Mouse (Mus musculus): ENCODE data around the gene Glis1. TPM values are rescaled to one million over a fixed set of nuclear protein-coding genes. Genes with fewer than 3 reads are reported as not detected.

Glis1 gene
- polyA plus RNA-seq, 1 experiment from 2014 or later: 0.18 TPM

GRCm38 (mm10) chr4:107492991-107493390, 58.6 kb downstream of the Glis1 start:
- Histone ChIP-seq H3K36me3 (ENCODE audit: control insufficient read depth, insufficient read depth) (no peaks in the 10 kb centered on the region), H3K27me3 (replicated peaks; ENCODE audit: control insufficient read depth, insufficient read depth, low read length) (no peaks in the 10 kb centered on the region), H3K9me3 (ENCODE audit: control insufficient read depth) (no peaks in the 10 kb centered on the region), H3K9ac (ENCODE audit: low read depth, low read length) (no peak overlapping the region), H3K4me1 (replicated peaks; ENCODE audit: control insufficient read depth, insufficient read depth, low read length) (no peaks in the 10 kb centered on the region), H3K4me3 (ENCODE audit: low read depth, low read length) (no peak overlapping the region), H3K27ac (ENCODE audit: low read depth, low read length) (no peak overlapping the region), H3K4me2 (replicated peaks; ENCODE audit: low read depth) (no peak overlapping the region)
- no peak for ATAC-seq
- WGBS: 62% methylated on average over 5 of the region's 5 CpGs
- TF ChIP-seq CTCF (IDR thresholded peaks at IDR 0.05; ENCODE audit: low read depth): no peak

DNA sequence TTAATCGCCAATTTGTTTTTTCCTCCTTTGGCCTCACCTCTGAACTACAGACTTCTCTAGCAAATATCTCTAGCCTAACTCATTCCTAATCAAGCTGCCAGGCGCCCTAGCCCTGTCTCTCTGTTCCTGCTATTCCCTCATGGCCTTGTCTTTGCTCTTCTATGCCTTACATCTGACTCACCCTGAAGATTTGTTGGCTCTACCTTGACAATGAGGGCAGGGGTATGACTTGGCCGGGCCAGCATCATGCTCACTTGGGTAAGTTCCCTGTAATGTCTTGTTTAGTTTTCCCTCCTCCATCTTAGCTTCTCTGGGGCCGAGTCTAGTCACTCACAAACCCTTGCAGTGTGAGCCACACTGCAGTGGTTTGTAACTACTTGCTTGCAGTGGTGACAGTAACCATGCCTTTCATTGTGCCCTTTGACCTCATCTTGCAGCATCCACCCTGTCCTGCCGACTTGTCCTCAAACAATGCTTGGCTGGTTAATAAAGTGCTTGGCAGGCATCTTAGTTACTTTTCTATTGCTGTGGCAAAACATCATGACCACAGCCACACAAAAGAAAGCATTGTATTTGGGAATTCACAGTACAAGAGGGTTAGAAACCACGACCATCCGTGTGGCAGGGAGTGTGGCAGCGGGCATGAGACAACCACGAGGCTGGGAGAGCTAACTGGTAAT, 61.5 kb downstream of the Glis1 start:
- ATAC-seq: no peak
- H3K36me3 ChIP-seq (ENCODE audit: control insufficient read depth, insufficient read depth): no peaks in the 10 kb centered on the region

GRCm38 (mm10) chr4:107497430-107497935, 63.1 kb downstream of the Glis1 start:
- TF ChIP-seq CTCF (IDR thresholded peaks at IDR 0.05; ENCODE audit: low read depth): no peak
- WGBS: 82% methylated on average over 18 of the region's 18 CpGs
- H3K9me3 ChIP-seq (ENCODE audit: control insufficient read depth): no peaks in the 10 kb centered on the region
- no peaks in the 10 kb centered on the region for H3K36me3 ChIP-seq (ENCODE audit: control insufficient read depth, insufficient read depth)
- H3K27me3 ChIP-seq (replicated peaks; ENCODE audit: control insufficient read depth, insufficient read depth, low read length): no peaks in the 10 kb centered on the region
- no peaks in the 10 kb centered on the region for H3K4me1 ChIP-seq (replicated peaks; ENCODE audit: control insufficient read depth, insufficient read depth, low read length)
- H3K4me3 ChIP-seq (ENCODE audit: low read depth, low read length): no peak overlapping the region
- no peak overlapping the region for H3K4me2 ChIP-seq (replicated peaks; ENCODE audit: low read depth)
- H3K27ac ChIP-seq (ENCODE audit: low read depth, low read length): no peak overlapping the region
- H3K9ac ChIP-seq (ENCODE audit: low read depth, low read length): no peak overlapping the region
- no peak for ATAC-seq

More for the DNA sequence above, 61.5 kb downstream of the Glis1 start:
- Histone ChIP-seq H3K4me2 (replicated peaks; ENCODE audit: low read depth) (no peak overlapping the region), H3K27ac (ENCODE audit: low read depth, low read length) (no peak overlapping the region), H3K4me3 (ENCODE audit: low read depth, low read length) (no peak overlapping the region), H3K27me3 (replicated peaks; ENCODE audit: control insufficient read depth, insufficient read depth, low read length) (no peaks in the 10 kb centered on the region), H3K4me1 (replicated peaks; ENCODE audit: control insufficient read depth, insufficient read depth, low read length) (no peaks in the 10 kb centered on the region), H3K9ac (ENCODE audit: low read depth, low read length) (no peak overlapping the region), H3K9me3 (ENCODE audit: control insufficient read depth) (no peaks in the 10 kb centered on the region)
- TF ChIP-seq CTCF (IDR thresholded peaks at IDR 0.05; ENCODE audit: low read depth): no peak
- WGBS: 78% methylated on average over 9 of the region's 9 CpGs

- Histone ChIP-seq H3K9me3 (ENCODE audit: control insufficient read depth) (no peaks in the 10 kb centered on the region), H3K4me2 (replicated peaks; ENCODE audit: low read depth) (no peak overlapping the region), H3K9ac (ENCODE audit: low read depth, low read length) (no peak overlapping the region), H3K27me3 (replicated peaks; ENCODE audit: control insufficient read depth, insufficient read depth, low read length) (no peaks in the 10 kb centered on the region), H3K4me3 (ENCODE audit: low read depth, low read length) (no peak overlapping the region), H3K27ac (ENCODE audit: low read depth, low read length) (no peak overlapping the region), H3K36me3 (ENCODE audit: control insufficient read depth, insufficient read depth) (no peaks in the 10 kb centered on the region), H3K4me1 (replicated peaks; ENCODE audit: control insufficient read depth, insufficient read depth, low read length) (no peaks in the 10 kb centered on the region)
- TF ChIP-seq CTCF (IDR thresholded peaks at IDR 0.05; ENCODE audit: low read depth): no peak
- ATAC-seq: no peak
- WGBS: 63% methylated on average over 10 of the region's 10 CpGs
Measured at GRCm38 (mm10) chr4:107502601-107503051, 68.2 kb downstream of the Glis1 start.

DNA sequence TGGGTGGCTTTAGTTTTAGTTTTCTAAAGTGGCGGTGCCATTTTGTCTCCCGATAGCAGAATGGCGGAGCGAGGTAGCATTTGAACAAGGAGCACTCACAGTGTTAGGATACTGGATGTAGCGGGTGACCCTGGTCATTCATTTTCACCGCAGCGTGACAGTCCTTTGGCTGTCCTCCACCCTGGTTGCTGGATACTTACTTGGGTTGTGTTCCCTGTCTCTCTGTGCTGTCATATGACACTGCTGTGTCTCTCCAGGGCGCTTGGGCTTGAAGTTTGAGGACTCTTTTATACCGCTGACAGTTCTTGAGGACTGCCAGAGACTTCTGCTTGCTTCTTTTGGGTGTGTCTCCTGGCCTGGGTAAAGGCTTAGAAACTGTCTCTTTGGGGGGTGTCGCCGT, 80.6 kb downstream of the Glis1 start:
- ATAC-seq: no peak
- Histone ChIP-seq H3K4me2 (replicated peaks; ENCODE audit: low read depth) (no peak overlapping the region), H3K27me3 (replicated peaks; ENCODE audit: control insufficient read depth, insufficient read depth, low read length) (no peaks in the 10 kb centered on the region), H3K9ac (ENCODE audit: low read depth, low read length) (no peak overlapping the region), H3K4me1 (replicated peaks; ENCODE audit: control insufficient read depth, insufficient read depth, low read length) (no peaks in the 10 kb centered on the region), H3K27ac (ENCODE audit: low read depth, low read length) (no peak overlapping the region), H3K36me3 (ENCODE audit: control insufficient read depth, insufficient read depth) (no peaks in the 10 kb centered on the region), H3K4me3 (ENCODE audit: low read depth, low read length) (no peak overlapping the region), H3K9me3 (ENCODE audit: control insufficient read depth) (no peaks in the 10 kb centered on the region)
- WGBS: 92% methylated on average over 11 of the region's 11 CpGs
- TF ChIP-seq CTCF (IDR thresholded peaks at IDR 0.05; ENCODE audit: low read depth): no peak

DNA sequence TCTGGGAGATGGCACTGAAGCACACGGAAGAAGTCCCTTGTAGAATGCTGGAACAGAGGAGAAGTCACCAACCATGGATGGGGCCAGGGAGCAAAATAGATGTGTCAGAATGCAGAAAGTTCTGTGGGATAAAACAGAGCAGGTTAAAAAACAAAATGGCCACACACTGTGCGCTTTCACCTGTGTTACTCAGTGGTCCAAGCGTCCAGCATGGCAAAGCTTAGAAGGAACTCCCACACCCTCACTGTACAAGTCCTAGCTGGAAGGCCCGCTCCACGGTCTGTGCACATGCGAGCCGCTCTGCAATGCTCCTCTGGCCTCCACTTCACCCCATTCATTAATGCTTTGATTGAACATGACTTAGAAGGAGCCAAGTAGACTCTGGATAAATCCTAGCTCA, 81.2 kb downstream of the Glis1 start:
- TF ChIP-seq CTCF (IDR thresholded peaks at IDR 0.05; ENCODE audit: low read depth): no peak
- no peak overlapping the region for H3K9ac ChIP-seq (ENCODE audit: low read depth, low read length)
- H3K4me1 ChIP-seq (replicated peaks; ENCODE audit: control insufficient read depth, insufficient read depth, low read length): no peaks in the 10 kb centered on the region
- WGBS: 93% methylated on average over 7 of the region's 7 CpGs
- H3K27ac ChIP-seq (ENCODE audit: low read depth, low read length): no peak overlapping the region
- no peaks in the 10 kb centered on the region for H3K9me3 ChIP-seq (ENCODE audit: control insufficient read depth)
- no peak for ATAC-seq
- no peak overlapping the region for H3K4me3 ChIP-seq (ENCODE audit: low read depth, low read length)
- no peak overlapping the region for H3K4me2 ChIP-seq (replicated peaks; ENCODE audit: low read depth)
- no peaks in the 10 kb centered on the region for H3K27me3 ChIP-seq (replicated peaks; ENCODE audit: control insufficient read depth, insufficient read depth, low read length)
- H3K36me3 ChIP-seq (ENCODE audit: control insufficient read depth, insufficient read depth): no peaks in the 10 kb centered on the region
